Mouse (Mus musculus) heart, embryonic 10.5 days (tissue): ENCODE measurements around the gene Rps6ka6. TPM values are rescaled to one million over a fixed set of nuclear protein-coding genes. Genes with fewer than 3 reads are reported as not detected.

Experiments
- polyA plus RNA-seq: library from polyadenylated mRNA; unstranded; fragments of >200 nt; fragmentation: Nextera tagmentation; extraction: Ambion mirVana; gene quantifications from 2 replicates; pipeline ENCODE4 v1.2.1, GENCODE M21; 2016

The Rps6ka6 gene
- polyA plus RNA-seq, 1 experiment from 2014 or later = 39.7 TPM

Other genes with a start within 250 kb of the Rps6ka6 start
- 1.0 and 1.2 TPM in 2 replicates for gene Hdx, start 159.1 kb upstream of the Rps6ka6 start, polyA plus RNA-seq